Mouse (Mus musculus): Measurements from ENCODE around the gene Stkld1.

The Stkld1 gene

GRCm38 (mm10) chr2:26915927-26916728 lies 17.7 kb upstream of the Stkld1 start, which contains the start of the genes Surf2 and Surf1:
TSS of gene Surf2 (plus strand) at chr2:26916367.
TSS of gene Surf1 (minus strand) at chr2:26916530.
- no peak for DNase-seq (ENCODE audit: low read depth, low spot score)

- no peak for DNase-seq (ENCODE audit: low read depth, low spot score)
Measured at GRCm38 (mm10) chr2:26916738-26917137, 17.1 kb upstream of the Stkld1 start.

- no peak for DNase-seq (ENCODE audit: low read depth, low spot score)
Measured at GRCm38 (mm10) chr2:26919684-26920083, 14.2 kb upstream of the Stkld1 start.

- DNase-seq (ENCODE audit: low read depth, low spot score): no peak
Measured at GRCm38 (mm10) chr2:26920190-26920855, 13.5 kb upstream of the Stkld1 start.

GRCm38 (mm10) chr2:26921784-26922183 lies 12.1 kb upstream of the Stkld1 start:
- no peak for DNase-seq (ENCODE audit: low read depth, low spot score)

- no peak for DNase-seq (ENCODE audit: low read depth, low spot score)
Measured at GRCm38 (mm10) chr2:26927745-26928476, 5.9 kb upstream of the Stkld1 start.

GRCm38 (mm10) chr2:26930390-26930789 lies 3.5 kb upstream of the Stkld1 start:
- DNase-seq (ENCODE audit: low read depth, low spot score): peak; percentile 71

- DNase-seq (ENCODE audit: low read depth, low spot score): no peak
Measured at GRCm38 (mm10) chr2:26932473-26933303, 1.2 kb upstream of the Stkld1 start.

DNA sequence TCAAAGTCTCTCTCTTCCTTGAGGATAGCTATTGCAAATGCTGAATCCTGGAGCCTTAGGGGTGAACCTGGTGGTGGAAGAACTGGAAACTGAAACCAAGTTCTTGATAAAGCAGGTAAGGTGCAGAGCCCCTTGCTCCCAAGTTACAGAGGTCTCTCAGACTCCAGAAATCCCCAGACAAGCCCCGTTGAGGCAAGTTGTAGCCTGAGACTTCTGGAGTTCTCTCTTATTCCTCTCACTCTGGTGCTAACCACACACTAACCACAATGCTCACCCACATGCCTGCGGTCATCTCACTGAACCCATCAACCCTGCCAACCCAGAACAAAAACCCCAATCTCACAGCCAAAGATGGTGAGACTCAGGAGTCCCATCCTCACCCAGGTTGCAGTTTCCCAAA lies 1.4 kb downstream of the Stkld1 start:
- DNase-seq (ENCODE audit: low read depth, low spot score): no peak

- DNase-seq (ENCODE audit: low read depth, low spot score): no peak
Measured at GRCm38 (mm10) chr2:26936425-26936824, 2.6 kb downstream of the Stkld1 start.

- no peak for DNase-seq (ENCODE audit: low read depth, low spot score)
Measured at GRCm38 (mm10) chr2:26941539-26941938, 7.7 kb downstream of the Stkld1 start.

DNA sequence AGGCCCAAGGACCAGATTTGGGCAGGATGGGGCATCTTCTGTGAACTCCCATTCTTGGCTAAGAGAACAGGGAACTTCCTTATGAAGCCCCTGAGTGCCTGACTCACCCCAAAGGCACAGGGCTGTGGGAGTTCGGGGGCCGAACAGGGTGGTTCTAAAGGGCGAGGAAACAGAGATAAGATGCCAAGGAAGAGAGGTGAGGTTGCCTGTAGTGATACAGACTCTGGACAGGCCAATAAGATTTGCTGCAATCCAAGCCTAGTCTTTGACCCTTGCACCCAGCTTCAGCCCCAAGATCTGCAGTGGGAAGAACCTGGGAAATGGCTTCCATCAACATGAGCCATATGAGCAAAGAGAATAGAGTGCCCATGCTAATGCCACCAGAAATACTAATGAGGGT lies 9.4 kb downstream of the Stkld1 start:
- DNase-seq (ENCODE audit: low read depth, low spot score): no peak

DNA sequence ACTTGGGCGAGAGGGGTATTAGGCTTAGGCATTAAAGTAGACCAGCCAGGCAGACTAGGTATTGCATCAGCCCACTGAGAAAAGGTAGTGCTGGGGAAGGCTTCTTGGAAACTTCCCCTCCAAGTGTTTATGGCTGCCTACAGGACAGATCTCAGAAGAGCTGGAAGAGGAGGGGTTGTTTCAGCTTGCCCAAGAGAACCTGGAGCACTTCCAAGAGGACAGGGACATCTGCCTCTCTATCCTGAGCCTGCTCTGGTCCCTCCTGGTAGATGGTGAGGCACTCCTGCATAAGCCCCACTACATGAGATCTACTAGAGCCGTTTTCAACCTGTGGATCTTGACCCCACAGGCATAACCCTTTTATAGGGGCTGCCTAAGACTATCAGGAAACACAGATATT lies 16.6 kb downstream of the Stkld1 start:
- DNase-seq (ENCODE audit: low read depth, low spot score): no peak

GRCm38 (mm10) chr2:26951346-26951905 lies 17.6 kb downstream of the Stkld1 start:
- no peak for DNase-seq (ENCODE audit: low read depth, low spot score)

GRCm38 (mm10) chr2:26952193-26952592 lies 18.3 kb downstream of the Stkld1 start:
- DNase-seq (ENCODE audit: low read depth, low spot score): no peak

GRCm38 (mm10) chr2:26952866-26953265 lies 19.0 kb downstream of the Stkld1 start:
- DNase-seq (ENCODE audit: low read depth, low spot score): no peak

- no peak for DNase-seq (ENCODE audit: low read depth, low spot score)
Measured at GRCm38 (mm10) chr2:26954735-26955395, 21.0 kb downstream of the Stkld1 start.

DNA sequence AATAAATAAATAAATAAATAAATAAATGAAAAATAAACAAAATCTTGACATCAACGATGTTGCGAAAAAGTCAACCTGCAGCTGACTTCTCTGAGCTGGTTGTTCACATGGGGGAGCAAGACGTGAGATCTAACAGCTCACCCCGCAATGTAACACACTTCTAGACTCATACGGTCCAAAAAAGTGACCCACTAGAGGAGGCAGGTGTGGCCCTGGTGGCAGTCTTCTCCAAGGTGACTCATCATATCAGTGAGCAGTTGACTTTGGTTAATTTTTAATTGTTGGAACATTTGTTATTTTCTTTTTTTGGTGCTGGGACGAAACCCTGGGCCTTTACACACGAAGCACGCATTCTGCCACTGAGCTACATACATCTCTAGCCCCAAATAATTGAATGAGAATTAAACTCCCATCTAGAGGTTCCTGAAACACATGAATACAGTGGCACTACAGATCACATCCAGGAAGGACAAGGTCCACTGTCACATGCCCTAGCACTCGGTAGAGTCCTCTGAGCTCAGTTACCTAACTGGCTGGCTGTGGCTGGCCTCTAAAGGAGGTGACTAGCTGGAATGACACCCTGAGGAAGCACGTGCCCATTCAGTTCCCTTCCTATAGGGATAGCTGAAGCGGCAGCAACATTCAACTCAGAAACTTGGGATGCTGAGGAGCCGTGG lies 23.1 kb downstream of the Stkld1 start:
- DNase-seq (ENCODE audit: low read depth, low spot score): no peak

GRCm38 (mm10) chr2:26957488-26957859 lies 23.6 kb downstream of the Stkld1 start:
- no peak for DNase-seq (ENCODE audit: low read depth, low spot score)

- DNase-seq (ENCODE audit: low read depth, low spot score): no peak
Measured at GRCm38 (mm10) chr2:26960756-26961155, 26.9 kb downstream of the Stkld1 start.
